Mouse (Mus musculus) embryo, embryonic 9.5 days (tissue): ENCODE measurements around the gene Man1a2.

Experiments
- DNase-seq: peaks from one replicate; pipeline ENCODE4 v3.0.0-alpha.2; 2017; ENCODE audit errors: extremely low spot score

Man1a2 gene

GRCm38 (mm10) chr3:100685763-100686370, 564 bp upstream of the Man1a2 start:
- peak; percentile 77 for DNase-seq

GRCm38 (mm10) chr3:100684234-100684975, 898 bp downstream of the Man1a2 start:
- DNase-seq: peak; percentile 46

GRCm38 (mm10) chr3:100682841-100683240, 2.5 kb downstream of the Man1a2 start:
- no peak for DNase-seq

GRCm38 (mm10) chr3:100682281-100682680, 3.0 kb downstream of the Man1a2 start:
- DNase-seq: no peak

- peak; percentile 46 for DNase-seq
These were observed 3.7 kb downstream of the Man1a2 start for GRCm38 (mm10) chr3:100681448-100682092.

- no peak for DNase-seq
These were observed 5.1 kb downstream of the Man1a2 start for GRCm38 (mm10) chr3:100680226-100680625.

- DNase-seq: no peak
These were observed 6.2 kb downstream of the Man1a2 start for GRCm38 (mm10) chr3:100678951-100679570.

GRCm38 (mm10) chr3:100675146-100675545, 10.2 kb downstream of the Man1a2 start:
- no peak for DNase-seq

- no peak for DNase-seq
These were observed 14.9 kb downstream of the Man1a2 start for GRCm38 (mm10) chr3:100670412-100670811.

- no peak for DNase-seq
These were observed 32.0 kb downstream of the Man1a2 start for GRCm38 (mm10) chr3:100653291-100653690.

GRCm38 (mm10) chr3:100641581-100641980, 43.7 kb downstream of the Man1a2 start:
- DNase-seq: no peak

GRCm38 (mm10) chr3:100636255-100636654, 49.0 kb downstream of the Man1a2 start:
- DNase-seq: no peak

- no peak for DNase-seq
These were observed 50.5 kb downstream of the Man1a2 start for GRCm38 (mm10) chr3:100634821-100635220.

GRCm38 (mm10) chr3:100618511-100618910, 66.8 kb downstream of the Man1a2 start:
- no peak for DNase-seq

- DNase-seq: no peak
These were observed 74.4 kb downstream of the Man1a2 start for GRCm38 (mm10) chr3:100610916-100611315.

- no peak for DNase-seq
These were observed 80.8 kb downstream of the Man1a2 start for GRCm38 (mm10) chr3:100604539-100604938.

GRCm38 (mm10) chr3:100599265-100599820, 86.0 kb downstream of the Man1a2 start:
- no peak for DNase-seq

GRCm38 (mm10) chr3:100591053-100591452, 94.2 kb downstream of the Man1a2 start:
- no peak for DNase-seq

GRCm38 (mm10) chr3:100582721-100583355, 102.5 kb downstream of the Man1a2 start:
- DNase-seq: no peak

- no peak for DNase-seq
These were observed 112.6 kb downstream of the Man1a2 start for GRCm38 (mm10) chr3:100572571-100573183.
